Mouse (Mus musculus) gastrocnemius, adult 2 months (tissue): ENCODE results near the gene Mxd1. TPM values are rescaled to one million over a fixed set of nuclear protein-coding genes. Genes with fewer than 3 reads are reported as not detected.

Experiments used
- DNase-seq: peaks from one replicate; pipeline ENCODE4 v3.0.0; 2022
- H3K27ac ChIP-seq: fragments of 200-600 bp; 2 replicates; pipeline ENCODE4 v1.8.1; 2022; ENCODE audit warnings: mild to moderate bottlenecking
- H3K4me3 ChIP-seq: fragments of 200-600 bp; 2 replicates; pipeline ENCODE4 v1.8.1; 2022; ENCODE audit warnings: mild to moderate bottlenecking, moderate library complexity
- CTCF ChIP-seq: fragments of 200-600 bp; IDR thresholded peaks from 2 replicates; pipeline ENCODE4 v1.8.1; 2022; ENCODE audit warnings: antibody characterized with exemption, mild to moderate bottlenecking, moderate library complexity
- intact Hi-C: fragments of 180-260 bp; cut with DNase I; formaldehyde crosslinking; loops from one replicate; pipeline ENCODE4 v1.15.1; 2025
- total RNA-seq, 2 experiments: library from RNA; stranded (reverse); gene quantifications; 2 replicates each; pipeline ENCODE4 v1.2.3; 2021

Gene Mxd1
- total RNA-seq, 2 experiments from 2014 or later: 2.6 to 3.9 TPM

DNA sequence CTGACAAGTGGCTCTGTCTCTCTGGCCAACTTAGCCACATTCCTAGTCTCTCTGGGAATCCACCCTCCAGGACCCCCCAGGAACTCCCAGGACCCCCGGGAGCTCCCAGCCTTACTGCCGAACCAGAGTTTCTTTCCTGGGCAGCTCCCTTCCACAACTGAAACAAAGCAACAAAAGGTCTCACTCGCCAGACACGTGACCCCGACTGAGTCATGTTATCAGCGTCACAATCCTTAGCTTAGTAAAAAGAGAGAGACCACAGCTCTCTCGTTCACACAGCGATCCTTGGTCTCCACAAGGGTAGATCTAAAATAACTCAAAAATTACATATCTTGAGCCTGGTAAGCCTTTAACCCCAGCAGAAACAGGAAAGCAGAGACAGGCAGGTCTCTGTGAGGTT lies 27.2 kb downstream of the Mxd1 start:
- no peak for DNase-seq
- intact Hi-C loops: no loop called here
- H3K4me3 ChIP-seq: no peak overlapping the region
- no peak for TF ChIP-seq CTCF
- H3K27ac ChIP-seq: no peak overlapping the region

DNA sequence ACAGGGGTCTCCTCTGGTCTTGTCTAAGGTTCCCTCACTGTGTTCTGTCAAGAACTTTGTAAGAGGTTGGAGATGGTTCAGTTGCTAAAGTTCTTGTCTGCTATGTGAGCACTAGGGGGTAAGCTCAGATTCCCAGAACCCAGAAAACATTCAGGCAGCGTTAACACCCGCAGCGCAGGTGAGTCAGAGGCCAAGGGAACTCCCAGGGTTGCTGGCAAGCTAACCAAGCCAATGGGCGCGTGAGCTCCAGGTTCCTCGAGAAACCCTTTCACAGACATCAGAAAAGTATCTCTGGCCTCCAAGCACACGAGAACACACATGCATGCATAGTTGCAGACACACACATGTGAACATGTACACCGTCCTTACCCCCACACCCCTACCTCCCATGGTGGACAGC lies 28.2 kb downstream of the Mxd1 start:
- TF ChIP-seq CTCF: no peak
- Histone ChIP-seq H3K4me3 (no peak overlapping the region), H3K27ac (no peak overlapping the region)
- no peak for DNase-seq
- intact Hi-C loops: no loop called here

DNA sequence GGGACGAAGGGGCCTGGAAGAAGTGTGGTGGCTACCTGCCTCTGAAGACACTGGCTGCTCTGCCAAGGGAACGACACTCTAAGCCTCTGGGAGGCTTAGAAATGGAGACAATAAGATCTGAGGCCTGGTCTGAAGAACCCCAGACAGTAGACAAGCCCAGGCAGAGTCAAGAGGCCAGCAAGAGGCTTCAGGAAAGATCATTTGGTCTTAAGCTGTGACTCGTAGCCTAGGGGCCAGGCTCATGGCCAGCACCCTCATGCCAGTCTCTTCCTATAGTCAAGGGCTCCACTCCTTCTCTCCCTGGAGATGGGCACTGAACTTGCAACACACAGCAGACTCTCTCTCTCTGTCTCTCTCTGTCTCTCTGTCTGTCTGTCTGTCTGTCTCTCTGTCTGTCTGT lies 28.8 kb downstream of the Mxd1 start:
- no peak for DNase-seq
- no peak overlapping the region for H3K27ac ChIP-seq
- H3K4me3 ChIP-seq: no peak overlapping the region
- intact Hi-C loops: no loop called here
- no peak for TF ChIP-seq CTCF

DNA sequence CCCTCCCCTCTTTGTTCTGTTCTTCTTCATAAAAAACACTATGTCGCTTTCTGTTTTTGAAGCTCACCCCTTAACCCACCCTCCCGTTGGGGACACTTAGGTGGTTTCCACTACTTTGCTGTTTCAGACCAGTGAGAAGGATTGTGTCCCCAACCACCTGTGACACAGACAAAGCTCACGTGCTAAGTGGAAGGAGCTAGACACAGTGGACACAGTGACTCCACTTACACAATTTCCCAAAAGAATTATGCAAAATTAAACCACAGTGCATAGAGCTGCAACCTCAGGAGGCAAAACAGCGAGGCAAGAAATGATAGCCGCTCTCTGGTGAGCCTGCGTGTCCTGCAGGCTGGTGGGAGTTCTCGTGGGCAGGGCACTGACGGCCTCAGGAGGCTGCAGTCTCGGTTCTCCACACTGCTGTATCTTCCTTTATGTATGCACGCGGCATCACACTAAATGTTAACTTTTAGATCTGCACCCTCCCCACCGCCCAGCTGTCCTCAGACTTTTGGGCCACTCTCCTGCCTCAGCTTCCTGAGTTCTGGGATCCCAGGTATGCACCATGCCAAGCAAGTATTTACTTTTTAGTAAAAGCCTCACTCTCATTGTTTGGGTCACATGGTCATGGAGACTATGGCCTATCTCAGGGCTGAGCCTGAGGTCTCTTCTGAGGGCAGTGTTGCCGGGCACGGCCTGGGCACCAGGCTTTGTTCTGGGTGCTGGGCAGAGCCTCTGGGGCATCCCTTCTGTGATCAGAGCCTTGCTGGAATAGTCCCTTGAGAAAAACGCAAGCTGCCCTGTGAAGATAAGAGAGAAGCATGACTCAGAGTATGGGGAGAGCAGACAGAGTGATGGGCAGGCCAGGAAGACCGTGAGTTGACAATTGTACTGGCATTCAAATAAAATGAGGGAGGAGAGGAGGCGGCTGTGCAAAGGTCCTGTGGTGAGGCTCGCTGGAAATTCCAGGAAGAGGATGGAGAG lies 29.5 kb downstream of the Mxd1 start:
- Histone ChIP-seq H3K4me3 (no peak overlapping the region), H3K27ac (no peak overlapping the region)
- intact Hi-C loops: no loop called here
- TF ChIP-seq CTCF: no peak
- no peak for DNase-seq

DNA sequence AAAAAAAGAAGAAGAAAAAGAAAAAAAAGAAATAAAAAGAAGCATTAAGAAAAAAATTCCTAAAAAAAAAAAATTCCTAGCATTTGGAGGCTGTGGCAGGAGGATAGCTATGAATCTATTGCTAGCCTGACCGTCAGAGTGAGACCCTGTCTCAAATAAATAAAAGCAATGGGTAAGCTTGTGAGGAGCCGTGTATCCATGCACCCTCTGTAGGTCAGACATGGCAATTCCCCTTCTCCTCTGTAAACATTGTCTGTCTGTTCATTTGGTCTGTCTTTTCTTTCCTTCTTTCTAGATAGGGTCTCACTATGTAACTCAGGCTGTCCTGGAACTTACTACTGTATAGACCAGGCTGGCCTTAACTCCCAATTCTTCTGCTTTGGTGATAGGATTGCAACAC lies 30.5 kb downstream of the Mxd1 start:
- intact Hi-C loops: no loop called here
- no peak overlapping the region for H3K4me3 ChIP-seq
- peak; percentile 60 for TF ChIP-seq CTCF
- DNase-seq: no peak
- H3K27ac ChIP-seq: no peak overlapping the region

DNA sequence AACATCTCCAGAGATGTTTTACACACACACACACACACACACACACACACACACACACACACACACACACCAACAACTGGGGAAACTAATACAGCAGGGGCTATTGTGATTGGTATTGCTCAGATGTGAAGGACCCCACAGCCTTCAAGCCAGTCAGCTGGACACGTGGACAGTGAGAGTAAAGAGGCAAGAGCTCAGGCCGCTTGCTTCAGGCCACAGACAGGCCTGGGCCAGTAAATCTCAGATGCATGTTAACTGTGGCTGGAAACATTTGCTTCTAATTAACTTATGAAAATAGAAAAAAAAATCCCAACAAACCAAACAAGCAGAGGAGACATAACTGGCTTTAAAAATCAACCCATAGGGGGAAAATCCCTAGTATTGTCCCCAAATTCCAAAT lies 31.1 kb downstream of the Mxd1 start:
- Histone ChIP-seq H3K27ac (no peak overlapping the region), H3K4me3 (no peak overlapping the region)
- intact Hi-C loops: no loop called here
- no peak for TF ChIP-seq CTCF
- DNase-seq: no peak

DNA sequence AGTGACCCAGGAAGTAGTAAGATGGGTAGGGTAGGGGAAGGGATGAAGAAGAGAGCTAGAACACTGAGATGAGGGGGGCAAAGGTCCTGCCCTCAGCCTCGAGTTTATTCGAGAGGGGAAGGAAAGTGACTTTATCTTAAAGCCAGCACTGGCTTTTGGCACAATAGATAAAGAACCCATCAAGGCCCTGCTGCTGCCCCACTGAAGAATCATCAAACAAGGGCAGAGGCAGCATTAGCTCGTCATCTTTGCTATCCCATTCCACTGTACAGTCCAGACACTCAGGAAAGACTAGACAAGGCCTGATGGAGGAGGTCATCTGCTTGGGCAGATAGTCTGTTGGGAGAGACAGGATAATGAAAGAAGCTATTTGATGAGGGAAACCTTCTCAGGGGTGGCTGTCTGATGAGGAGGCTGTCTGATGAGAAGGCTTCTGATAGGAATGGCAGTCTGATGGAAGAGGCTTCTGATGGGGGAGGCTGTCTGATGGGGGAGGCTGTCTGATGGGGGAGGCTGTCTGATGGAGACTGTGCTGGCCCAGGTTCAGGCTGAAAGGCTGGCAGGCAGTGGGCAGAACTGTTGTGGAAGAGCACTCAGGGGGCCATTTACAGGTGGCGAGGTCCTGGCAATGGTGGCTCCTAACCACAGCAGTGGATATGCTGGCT lies 31.7 kb downstream of the Mxd1 start:
- DNase-seq: no peak
- Histone ChIP-seq H3K27ac (no peak overlapping the region), H3K4me3 (no peak overlapping the region)
- intact Hi-C loops: no loop called here
- TF ChIP-seq CTCF: no peak

DNA sequence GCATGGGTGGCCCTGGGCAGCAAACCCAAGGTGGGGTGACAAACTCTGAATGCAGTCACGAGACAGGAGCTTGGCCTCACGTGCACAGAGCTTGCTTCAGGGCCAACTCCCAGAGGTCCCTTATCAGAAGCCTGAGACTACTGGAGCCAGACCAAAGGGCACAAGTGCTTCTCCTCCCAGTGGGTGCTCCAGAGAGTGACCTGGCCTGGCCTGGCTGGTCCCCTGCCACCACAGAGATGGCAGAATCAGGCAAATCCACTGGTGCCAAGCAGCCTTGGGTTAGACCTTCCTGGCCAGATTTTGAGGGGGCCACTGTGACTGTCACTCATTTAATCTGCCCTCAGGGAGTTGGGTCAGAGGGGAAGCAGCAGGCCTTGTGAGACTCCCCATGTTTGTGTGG lies 32.5 kb downstream of the Mxd1 start:
- intact Hi-C loops: no loop called here
- H3K27ac ChIP-seq: no peak overlapping the region
- no peak for DNase-seq
- no peak for TF ChIP-seq CTCF
- no peak overlapping the region for H3K4me3 ChIP-seq

DNA sequence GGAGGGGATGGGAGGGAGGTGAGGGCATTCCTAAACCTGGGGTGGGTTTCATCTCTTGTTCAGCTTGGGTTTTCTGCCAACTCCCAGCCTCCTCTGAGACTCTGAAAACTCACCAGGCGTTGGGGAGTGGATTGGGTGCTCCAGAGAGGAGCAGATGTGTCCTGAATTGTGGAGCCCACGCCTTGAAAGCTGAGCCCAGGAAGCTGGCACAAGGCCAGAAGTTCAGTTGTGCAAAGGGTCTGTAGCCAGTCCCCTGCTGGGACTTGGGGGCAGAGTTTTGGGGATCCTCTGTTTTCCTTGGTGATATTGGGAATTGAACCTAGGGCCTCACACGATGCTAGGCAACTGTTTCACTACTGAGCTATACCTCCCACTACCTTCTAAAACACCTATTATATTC lies 38.8 kb downstream of the Mxd1 start:
- TF ChIP-seq CTCF: no peak
- DNase-seq: no peak
- no peak overlapping the region for H3K27ac ChIP-seq
- intact Hi-C loops: no loop called here
- H3K4me3 ChIP-seq: no peak overlapping the region

DNA sequence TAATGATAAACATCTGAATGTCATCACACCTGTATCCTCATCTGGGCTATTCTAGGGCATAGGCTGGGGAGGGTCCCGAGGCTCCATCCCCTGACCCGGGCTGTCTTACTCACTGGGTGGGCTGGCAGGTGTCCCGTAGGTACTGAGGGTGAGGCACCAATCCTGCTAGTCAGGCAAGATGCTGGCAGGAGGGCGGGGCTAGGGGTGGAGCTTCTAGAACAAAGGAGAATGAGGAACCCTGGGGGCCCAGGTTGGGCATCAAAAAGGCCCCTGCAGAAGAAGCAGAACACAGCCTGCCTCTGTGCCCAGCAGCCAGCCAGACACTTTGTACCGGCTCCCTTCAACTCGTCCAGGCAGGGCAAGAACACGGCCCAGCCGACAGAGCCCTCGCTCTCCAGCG lies 41.0 kb downstream of the Mxd1 start, which contains the start of gene Asprv1:
Asprv1 (plus strand) TSS at position 219 of the 400 bp plus-strand sequence.
- intact Hi-C loops: no loop called here
- DNase-seq: no peak
- no peak within 1 kb of the TSS for H3K4me3 ChIP-seq
- H3K27ac ChIP-seq: no peak within 1 kb of the TSS
- TF ChIP-seq CTCF: no peak

DNA sequence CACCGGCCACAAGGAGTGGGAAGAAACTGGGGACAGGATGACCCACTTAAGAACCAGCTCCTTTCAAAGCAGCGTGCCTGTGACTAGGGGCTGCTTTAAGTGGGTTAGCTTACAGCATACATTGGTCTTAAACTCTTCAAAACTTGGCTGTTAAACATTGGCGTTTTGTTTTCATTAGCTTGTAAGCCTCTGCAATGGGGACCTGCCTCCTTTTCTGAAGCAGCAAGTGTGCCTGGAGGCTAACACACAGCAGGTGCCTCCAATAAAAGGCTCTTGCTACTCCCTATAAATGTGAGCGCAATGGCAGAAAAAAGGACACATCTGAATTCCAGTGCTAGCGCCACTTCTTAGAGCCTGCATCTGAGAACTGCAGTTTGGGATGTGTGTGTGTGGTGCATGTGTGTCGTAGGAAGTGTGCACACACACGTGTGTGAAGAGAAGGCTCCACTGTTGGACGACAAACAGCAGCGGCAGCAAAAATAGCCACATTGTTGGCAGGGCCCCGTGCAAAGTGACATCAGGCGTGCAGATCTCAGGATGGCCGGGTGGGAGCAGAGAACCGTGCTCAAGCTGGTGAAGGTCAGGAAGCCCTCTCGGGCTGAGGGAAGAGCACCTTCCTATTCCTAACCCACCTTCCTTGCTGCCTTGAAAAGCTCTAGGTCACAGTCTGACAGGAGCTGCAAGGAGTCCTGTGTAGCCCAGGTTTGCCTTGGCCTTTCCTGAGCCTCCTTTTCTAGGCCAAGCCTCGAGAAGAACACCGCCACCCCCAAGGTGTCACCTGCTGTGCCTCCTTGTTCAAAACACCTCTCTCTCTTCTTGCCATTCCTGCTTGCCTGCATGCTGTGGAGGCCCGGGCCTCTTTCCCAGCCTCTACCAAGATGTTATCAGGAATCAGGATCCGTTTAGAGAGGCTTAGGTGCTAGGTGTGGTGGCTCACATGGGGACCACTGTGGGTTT lies 44.6 kb downstream of the Mxd1 start:
- intact Hi-C loops: no loop called here
- Histone ChIP-seq H3K27ac (no peak overlapping the region), H3K4me3 (no peak overlapping the region)
- TF ChIP-seq CTCF: no peak
- DNase-seq: no peak

DNA sequence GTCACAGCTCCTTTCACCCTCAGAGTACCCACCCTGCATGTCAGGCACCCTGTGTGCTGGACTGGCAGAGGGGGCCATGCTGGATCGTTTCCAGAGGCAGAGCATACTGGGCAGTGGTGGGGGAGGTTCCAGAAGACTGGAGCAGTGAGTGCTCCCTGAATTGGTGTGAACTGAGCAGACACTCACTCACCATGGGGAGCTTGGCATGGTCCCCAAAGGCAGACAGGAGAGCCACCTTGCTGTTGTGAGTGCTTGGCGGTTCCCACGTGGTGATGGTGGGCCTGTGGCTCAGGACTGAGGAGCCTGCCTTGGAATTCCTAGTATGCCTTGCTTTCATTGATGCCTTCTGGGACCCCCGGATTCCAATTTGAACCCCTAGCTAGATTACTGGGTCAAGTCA lies 45.8 kb downstream of the Mxd1 start:
- H3K27ac ChIP-seq: no peak overlapping the region
- intact Hi-C loops: no loop called here
- DNase-seq: no peak
- H3K4me3 ChIP-seq: no peak overlapping the region
- TF ChIP-seq CTCF: no peak
